ENCODE assay signal across 24 mouse cellular contexts in the genomic region with DNA sequence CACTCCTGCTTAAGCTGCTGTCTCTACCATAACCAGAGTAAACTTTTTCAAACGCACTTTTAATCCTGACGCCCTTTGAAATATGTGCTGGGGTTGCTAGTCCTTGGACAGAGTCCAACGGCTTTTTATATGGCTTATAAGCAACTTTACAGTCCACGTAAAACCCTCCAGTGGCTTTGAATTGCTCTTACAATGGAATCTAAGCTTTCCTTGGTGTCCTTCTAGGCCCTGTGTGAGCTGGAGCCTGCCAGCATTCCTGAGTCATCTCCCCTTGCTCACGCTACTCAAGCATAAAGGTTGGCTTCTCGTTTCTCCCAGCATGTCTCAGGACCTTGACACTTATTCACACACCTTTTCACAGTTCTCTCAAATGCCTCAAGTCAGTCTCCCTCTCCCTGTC. TPM values are rescaled to one million over a fixed set of nuclear protein-coding genes. Genes with fewer than 3 reads are reported as not detected.
DNase-seq lines count a peak whose midpoint lies in the region; ATAC-seq lines count a peak whose summit lies in the region.
"Had no signal": no experiment of that assay in that cellular context is flagged by ENCODE, and none has a peak within 500 bp of the region (broad histone marks: within the 10 kb centered on the region; RNA-seq: fewer than 3 reads in every experiment).

No protein-coding gene starts in this region.

- H3K4me2 ChIP-seq in limb, embryonic 13.5 days (replicated peaks), result no peak overlapping the region
- no peak overlapping the region for H3K4me2 ChIP-seq in intestine, embryonic 15.5 days (replicated peaks)
- H3K4me2 ChIP-seq: kidney, embryonic 15.5 days; liver, embryonic 11.5 days; midbrain, embryonic 15.5 days; neural tube, embryonic 15.5 days; stomach, embryonic 15.5 days had no signal

- peaks cover 14% of the 10 kb centered on the region for H3K4me1 ChIP-seq in limb, embryonic 13.5 days
- no peaks in the 10 kb centered on the region for H3K4me1 ChIP-seq in limb, embryonic 10.5 days
- no peaks in the 10 kb centered on the region for H3K4me1 ChIP-seq in intestine, embryonic 15.5 days (replicated peaks)
- H3K4me1 ChIP-seq: midbrain, embryonic 15.5 days; stomach, embryonic 15.5 days had no signal

- ATAC-seq in limb, embryonic 13.5 days (ENCODE audit: low FRiP score, low read depth), result peak; percentile 54; the same call in 1 of the 2 replicates
- ATAC-seq in intestine, embryonic 15.5 days, result peak; percentile 14; the same call in 1 of the 2 replicates
- ATAC-seq: activated CD4-positive, CD25-positive, alpha-beta regulatory T cell, adult 4 months; forebrain, embryonic 14.5 days; midbrain, embryonic 15.5 days had no signal

- H3K4me3 ChIP-seq in limb, embryonic 13.5 days, result no peak overlapping the region
- no peak overlapping the region for H3K4me3 ChIP-seq in limb, embryonic 10.5 days
- H3K4me3 ChIP-seq in intestine, embryonic 15.5 days (replicated peaks), result no peak overlapping the region
- H3K4me3 ChIP-seq: kidney, embryonic 15.5 days; midbrain, embryonic 15.5 days; myocyte; neural tube, embryonic 15.5 days; stomach, embryonic 15.5 days had no signal

- no peaks in the 10 kb centered on the region for H3K36me3 ChIP-seq in limb, embryonic 13.5 days
- no peaks in the 10 kb centered on the region for H3K36me3 ChIP-seq in limb, embryonic 10.5 days
- H3K36me3 ChIP-seq in intestine, embryonic 15.5 days, result no peaks in the 10 kb centered on the region
- H3K36me3 ChIP-seq: kidney, embryonic 15.5 days; midbrain, embryonic 15.5 days; neural tube, embryonic 15.5 days; stomach, embryonic 15.5 days had no signal

- no peaks in the 10 kb centered on the region for H3K27me3 ChIP-seq in limb, embryonic 13.5 days
- no peaks in the 10 kb centered on the region for H3K27me3 ChIP-seq in limb, embryonic 10.5 days (ENCODE audit: low read depth, poor library complexity, severe bottlenecking)
- H3K27me3 ChIP-seq in intestine, embryonic 15.5 days (replicated peaks), result no peaks in the 10 kb centered on the region
- H3K27me3 ChIP-seq: kidney, embryonic 15.5 days; midbrain, embryonic 15.5 days; neural tube, embryonic 15.5 days; stomach, embryonic 15.5 days had no signal

- no peaks in the 10 kb centered on the region for H3K9me3 ChIP-seq in limb, embryonic 13.5 days
- H3K9me3 ChIP-seq in limb, embryonic 10.5 days (replicated peaks), result no peaks in the 10 kb centered on the region
- no peaks in the 10 kb centered on the region for H3K9me3 ChIP-seq in intestine, embryonic 15.5 days
- H3K9me3 ChIP-seq: kidney, embryonic 15.5 days; midbrain, embryonic 15.5 days; neural tube, embryonic 15.5 days; stomach, embryonic 15.5 days had no signal

- no peak overlapping the region for H3K9ac ChIP-seq in limb, embryonic 13.5 days
- no peak overlapping the region for H3K9ac ChIP-seq in intestine, embryonic 15.5 days
- H3K9ac ChIP-seq: kidney, embryonic 15.5 days; midbrain, embryonic 15.5 days; neural tube, embryonic 15.5 days; stomach, embryonic 15.5 days had no signal

- 0 out of 2 replicates have a peak overlapping the region, but pooled peaks have one; percentile 10 for H3K27ac ChIP-seq in limb, embryonic 13.5 days
- no peak overlapping the region for H3K27ac ChIP-seq in limb, embryonic 10.5 days
- peak overlapping the region; percentile 15 for H3K27ac ChIP-seq in intestine, embryonic 15.5 days
- H3K27ac ChIP-seq: kidney, embryonic 15.5 days; midbrain, embryonic 15.5 days; neural tube, embryonic 15.5 days; stomach, embryonic 15.5 days had no signal

- DNase-seq in limb, embryonic 10.5 days (ENCODE audit: low spot score), result no peak
- peak; percentile 22 for DNase-seq in adrenal gland, postnatal 10 days
- no peak for DNase-seq in layer of hippocampus, adult 9-10 months (ENCODE audit: low spot score)
- no peak for DNase-seq in cerebellum, postnatal 25 days
- DNase-seq in left cerebral cortex, adult 18-20 months (ENCODE audit: low spot score in 2 of 2), result no peak
- DNase-seq: cerebellum, adult 18-20 months; cerebellum, postnatal 36 days; gastrocnemius, postnatal 36 days; lung, adult 18-20 months; lung, postnatal 36 days; thymus, adult 2 months had no signal

- 27% methylated on average over 6 of the region's 6 CpGs for WGBS in limb, embryonic 13.5 days
- 82% methylated on average over 6 of the region's 6 CpGs for WGBS in limb, embryonic 10.5 days
- WGBS in intestine, embryonic 15.5 days, result 33% methylated on average over 6 of the region's 6 CpGs

RNA-seq across cellular contexts. Expression of gene Pank3, which starts 13.7 kb away (rescaled TPM):
- polyA plus RNA-seq in limb, embryonic 13.5 days (2015; fragmentation: Nextera tagmentation; extraction: Ambion mirVana), result 15.6 and 18.0 TPM in 2 replicates
- polyA plus RNA-seq in limb, embryonic 10.5 days (2016; fragmentation: Nextera tagmentation; extraction: Ambion mirVana), result 9.9 and 14.1 TPM in 2 replicates
- 10 to 100 TPM; 50.6 to 50.7 TPM for total RNA-seq in adrenal gland, postnatal 10 days (2021)
- polyA plus RNA-seq in intestine, embryonic 15.5 days (2015; fragmentation: Nextera tagmentation; extraction: Ambion mirVana), result 28.2 and 28.3 TPM in 2 replicates
- total RNA-seq in left cerebral cortex, adult 18-20 months (2021), result 10 to 100 TPM; 35.7 to 35.8 TPM

RNA-seq across cellular contexts. Expression of gene Fbll1, which starts 43.1 kb away (rescaled TPM):
- not detected in 2 replicates for polyA plus RNA-seq in limb, embryonic 13.5 days (2015; fragmentation: Nextera tagmentation; extraction: Ambion mirVana)
- not detected in 2 replicates for polyA plus RNA-seq in limb, embryonic 10.5 days (2016; fragmentation: Nextera tagmentation; extraction: Ambion mirVana)
- 1 to 10 TPM; 1.2 to 2.4 TPM for total RNA-seq in adrenal gland, postnatal 10 days (2021)
- 0.57 and 0.77 TPM in 2 replicates for polyA plus RNA-seq in intestine, embryonic 15.5 days (2015; fragmentation: Nextera tagmentation; extraction: Ambion mirVana)
- total RNA-seq in left cerebral cortex, adult 18-20 months (2021), result 10 to 100 TPM; 39.0 to 41.7 TPM
- total RNA-seq: gastrocnemius, postnatal 36 days; megakaryocyte-erythroid progenitor cell, adult 5-6 weeks had no signal
- polyA plus RNA-seq: activated CD4-positive, CD25-positive, alpha-beta regulatory T cell, adult 4 months; heart, embryonic 16.5 days; liver, embryonic 11.5 days; myocyte; spleen, adult 2 months had no signal
